Mouse (Mus musculus) cortical plate, adult 2 months (tissue): Measurements from ENCODE around the gene Shisal2a.

Source experiments
- CTCF ChIP-seq: fragments of 200-500 bp; IDR thresholded peaks from 2 replicates; pipeline ENCODE4 v1.5.1; 2011; ENCODE audit warnings: mild to moderate bottlenecking, control low read depth, low read length; ENCODE audit not compliant: insufficient read depth; ENCODE audit errors: extremely low read depth
- POLR2A ChIP-seq: fragments of 200-500 bp; IDR thresholded peaks from 2 replicates; pipeline ENCODE4 v1.6.1; 2011; ENCODE audit warnings: mild to moderate bottlenecking, low read length, control low read depth; ENCODE audit not compliant: insufficient read depth; ENCODE audit errors: extremely low read depth

GRCm38 (mm10) chr4:108357458-108357857, 25.7 kb downstream of the Shisal2a start:
- TF ChIP-seq CTCF (no peak), POLR2A (no peak)
